Mouse (Mus musculus) thymus, adult 2 months (tissue): ENCODE data around the gene Clstn1.

Experiments used
- CTCF ChIP-seq: fragments of 200-500 bp; IDR thresholded peaks from 2 replicates; pipeline ENCODE4 v1.5.1; 2012; ENCODE audit warnings: mild to moderate bottlenecking, control low read depth, low read length, moderate library complexity, borderline replicate concordance; ENCODE audit not compliant: control insufficient read depth, poor library complexity, insufficient read depth; ENCODE audit errors: extremely low read depth
- POLR2A ChIP-seq: fragments of 200-500 bp; IDR thresholded peaks from 2 replicates; pipeline ENCODE4 v1.6.1; 2012; ENCODE audit warnings: mild to moderate bottlenecking, low read length, control low read depth, moderate library complexity; ENCODE audit not compliant: control insufficient read depth, poor library complexity, insufficient read depth; ENCODE audit errors: extremely low read depth

DNA sequence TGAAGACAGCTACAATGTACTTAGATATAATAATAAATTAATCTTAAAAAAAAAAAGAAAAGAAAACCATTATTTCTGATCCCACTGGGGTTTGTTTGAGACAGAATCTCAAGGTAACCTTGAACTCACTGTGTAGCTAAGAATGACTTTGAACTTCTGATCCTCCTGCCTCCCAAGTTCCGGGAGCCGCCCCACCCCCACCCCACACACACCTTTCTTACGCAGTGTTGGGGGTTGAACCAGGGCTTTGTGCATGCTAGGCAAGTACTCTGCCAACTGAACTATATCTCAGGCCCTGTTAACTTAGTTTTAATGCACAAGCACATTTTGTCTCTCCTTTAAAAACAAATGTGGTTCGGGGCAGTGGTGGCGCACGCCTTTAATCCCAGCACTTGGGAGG lies 84.9 kb downstream of the Clstn1 start:
- TF ChIP-seq POLR2A (no peak), CTCF (no peak)
